Mouse (Mus musculus) inflammation-experienced regulatory T-cells, adult 16 weeks (primary cell): ENCODE measurements around the gene Gpc3. TPM values are rescaled to one million over a fixed set of nuclear protein-coding genes. Genes with fewer than 3 reads are reported as not detected.

Experiments
- polyA plus RNA-seq: library from polyadenylated mRNA; unstranded; fragments of 100-300 nt; shearing (Covaris generic); gene quantifications from one replicate; pipeline ENCODE4 v1.2.1, GENCODE M21; 2017

Gpc3 gene
- polyA plus RNA-seq = not detected

GRCm38 (mm10) chrX:52613328-52614030 lies at the start of gene Gpc3:
TSS of gene Gpc3 (minus strand) at chrX:52613950.

Other genes with a start within 250 kb of the Gpc3 start
- not detected for gene Ccdc160, start 177.2 kb upstream of the Gpc3 start, polyA plus RNA-seq